Mouse (Mus musculus) C2C12 (cell line): ENCODE measurements at regions not wholly inside any gene's neighbourhood (a gene's known extent, or its start where the extent isn't known, plus 50 kb on each side); places are given as distances from the start of the nearest gene placed in this dataset.

ENCODE experiments used
- CTCF ChIP-seq: IDR thresholded peaks from one replicate; pipeline ENCODE4 v1.5.1; 2011; ENCODE audit not compliant: control insufficient read depth, insufficient read depth, insufficient read length
- MYOG ChIP-seq: IDR thresholded peaks from one replicate; pipeline ENCODE4 v1.6.1; 2011; ENCODE audit not compliant: control insufficient read depth, insufficient read length; ENCODE audit errors: extremely low read depth
- USF1 ChIP-seq: IDR thresholded peaks from one replicate; pipeline ENCODE4 v1.6.1; 2011; ENCODE audit warnings: low read depth, mild to moderate bottlenecking, control low read depth, moderate library complexity

GRCm38 (mm10) chr9:61657996-61658395, 256.3 kb downstream of the Rplp1 start:
- TF ChIP-seq USF1 (no peak), CTCF (no peak), MYOG (no peak)
